Mouse (Mus musculus) liver, embryonic 16.5 days (tissue): ENCODE data around the gene Radil. TPM values are rescaled to one million over a fixed set of nuclear protein-coding genes. Genes with fewer than 3 reads are reported as not detected.

Source experiments
- ATAC-seq: fragments of 200-750 bp; cut with Nextera tagmentation; 2 replicates; pipeline ENCODE4 v1.8.0; 2017; ENCODE audit warnings: low read depth, mild to moderate bottlenecking, moderate number of reproducible peaks, moderate library complexity
- H3K27ac ChIP-seq: fragments of 300-500 bp; sonication (generic); 2 replicates; pipeline ENCODE4 v1.5.1; 2014; ENCODE audit warnings: mild to moderate bottlenecking, low read length
- H3K27me3 ChIP-seq: fragments of 300-500 bp; sonication (generic); 2 replicates; pipeline ENCODE4 v1.6.1; 2014; ENCODE audit warnings: low read depth, low read length, mixed read lengths; ENCODE audit not compliant: control insufficient read depth, insufficient read depth
- H3K36me3 ChIP-seq: fragments of 300-500 bp; sonication (generic); 2 replicates; pipeline ENCODE4 v1.6.1; 2014; ENCODE audit warnings: mild to moderate bottlenecking; ENCODE audit not compliant: control insufficient read depth, insufficient read depth
- H3K4me1 ChIP-seq: fragments of 300-500 bp; sonication (generic); 2 replicates; pipeline ENCODE4 v1.6.1; 2014; ENCODE audit warnings: low read depth, low read length, mixed read lengths; ENCODE audit not compliant: control insufficient read depth
- H3K4me2 ChIP-seq: fragments of 300-500 bp; sonication (generic); 2 replicates; pipeline ENCODE4 v1.6.1; 2014; ENCODE audit warnings: low read depth, low read length, mixed read lengths
- H3K4me3 ChIP-seq: fragments of 300-500 bp; sonication (generic); 2 replicates; pipeline ENCODE4 v1.5.1; 2014; ENCODE audit warnings: low read depth, mild to moderate bottlenecking, low read length
- H3K9ac ChIP-seq: fragments of 300-500 bp; sonication (generic); 2 replicates; pipeline ENCODE4 v1.6.1; 2014; ENCODE audit warnings: low read depth, low read length
- H3K9me3 ChIP-seq: fragments of 300-500 bp; sonication (generic); replicated peaks from 2 replicates; pipeline ENCODE4 v1.6.1; 2016; ENCODE audit warnings: low read length; ENCODE audit not compliant: control insufficient read depth
- WGBS: fragments of 180-500 bp; shearing (Covaris S2); extraction: QIAGEN DNeasy Blood & Tissue Kit; methylation state at CpG from one replicate; pipeline ENCODE4 v1.1.7; 2014; ENCODE audit not compliant: insufficient replicate concordance; 5-methylcytosine and 5-hydroxymethylcytosine counted together
- polyA plus RNA-seq: library from polyadenylated mRNA; unstranded; fragments of >200 nt; fragmentation: Nextera tagmentation; extraction: Ambion mirVana; gene quantifications from 2 replicates; pipeline ENCODE4 v1.2.1, GENCODE M21; 2015

Gene Radil
- polyA plus RNA-seq, 1 experiment from 2014 or later, result 0.08 TPM

GRCm38 (mm10) chr5:142441332-142442044, 109.4 kb downstream of the Radil start:
- Histone ChIP-seq H3K27ac (peak overlapping the region; percentile 95), H3K4me1 (peaks cover 60% of the 10 kb centered on the region), H3K4me3 (peak overlapping the region; percentile 58), H3K9me3 (no peaks in the 10 kb centered on the region), H3K27me3 (no peaks in the 10 kb centered on the region), H3K9ac (peak overlapping the region; percentile 70), H3K4me2 (peak overlapping the region; percentile 89), H3K36me3 (no peaks in the 10 kb centered on the region)
- 30% methylated on average over 22 of the region's 22 CpGs for WGBS
- ATAC-seq, result no peak

- peak overlapping the region; percentile 58 for H3K4me3 ChIP-seq
- H3K36me3 ChIP-seq, result peaks cover 7% of the 10 kb centered on the region
- ATAC-seq, result peak; percentile 95
- no peaks in the 10 kb centered on the region for H3K9me3 ChIP-seq
- H3K27ac ChIP-seq, result peak overlapping the region; percentile 95
- H3K4me1 ChIP-seq, result peaks cover 54% of the 10 kb centered on the region
- no peaks in the 10 kb centered on the region for H3K27me3 ChIP-seq
- H3K9ac ChIP-seq, result peak overlapping the region; percentile 71
- H3K4me2 ChIP-seq, result peak overlapping the region; percentile 89
- under 1% methylated on average over 19 of the region's 19 CpGs for WGBS
These were observed 110.3 kb downstream of the Radil start for GRCm38 (mm10) chr5:142440451-142441147.

- peak overlapping the region; percentile 89 for H3K4me2 ChIP-seq
- H3K4me1 ChIP-seq, result peaks cover 48% of the 10 kb centered on the region
- H3K4me3 ChIP-seq, result peak overlapping the region; percentile 58
- peak overlapping the region; percentile 71 for H3K9ac ChIP-seq
- no peaks in the 10 kb centered on the region for H3K9me3 ChIP-seq
- no peaks in the 10 kb centered on the region for H3K27me3 ChIP-seq
- H3K27ac ChIP-seq, result peak overlapping the region; percentile 95
- H3K36me3 ChIP-seq, result peaks cover 7% of the 10 kb centered on the region
- peak; percentile 20 for ATAC-seq
- 4% methylated on average over 12 of the region's 12 CpGs for WGBS
These were observed 110.9 kb downstream of the Radil start for GRCm38 (mm10) chr5:142439911-142440432.

- no peak overlapping the region for H3K9ac ChIP-seq
- no peak overlapping the region for H3K27ac ChIP-seq
- peaks cover 34% of the 10 kb centered on the region for H3K4me1 ChIP-seq
- H3K9me3 ChIP-seq, result no peaks in the 10 kb centered on the region
- no peak overlapping the region for H3K4me3 ChIP-seq
- no peaks in the 10 kb centered on the region for H3K27me3 ChIP-seq
- H3K4me2 ChIP-seq, result no peak overlapping the region
- WGBS, result 83% methylated on average over 16 of the region's 16 CpGs
- ATAC-seq, result no peak
- H3K36me3 ChIP-seq, result peaks cover 7% of the 10 kb centered on the region
These were observed 112.4 kb downstream of the Radil start for GRCm38 (mm10) chr5:142438380-142438938.

- Histone ChIP-seq H3K4me2 (no peak overlapping the region), H3K9me3 (no peaks in the 10 kb centered on the region), H3K27me3 (no peaks in the 10 kb centered on the region), H3K36me3 (peaks cover 7% of the 10 kb centered on the region), H3K27ac (no peak overlapping the region), H3K4me1 (peaks cover 14% of the 10 kb centered on the region), H3K4me3 (no peak overlapping the region), H3K9ac (no peak overlapping the region)
- WGBS, result 85% methylated on average over 15 of the region's 15 CpGs
- no peak for ATAC-seq
These were observed 115.2 kb downstream of the Radil start for GRCm38 (mm10) chr5:142435736-142436135.

Other genes starting within 250 kb of the Radil start
- 0.85 and 0.97 TPM in 2 replicates for gene Foxk1, start 149.6 kb downstream of the Radil start, polyA plus RNA-seq
- 4.6 and 5.2 TPM in 2 replicates for gene Ap5z1, start 87.2 kb downstream of the Radil start, polyA plus RNA-seq
- not detected in 2 replicates for gene Papolb, start 21.0 kb downstream of the Radil start, polyA plus RNA-seq
- 19.3 and 20.6 TPM in 2 replicates for gene Mmd2, start 57.7 kb upstream of the Radil start, polyA plus RNA-seq
- gene Wipi2, start 76.6 kb upstream of the Radil start, polyA plus RNA-seq, result 29.3 and 32.2 TPM in 2 replicates
- gene Slc29a4, start 141.4 kb upstream of the Radil start, polyA plus RNA-seq, result 0.09 and 0.21 TPM in 2 replicates